ENCODE assay signal across 19 mouse cellular contexts in the genomic region with DNA sequence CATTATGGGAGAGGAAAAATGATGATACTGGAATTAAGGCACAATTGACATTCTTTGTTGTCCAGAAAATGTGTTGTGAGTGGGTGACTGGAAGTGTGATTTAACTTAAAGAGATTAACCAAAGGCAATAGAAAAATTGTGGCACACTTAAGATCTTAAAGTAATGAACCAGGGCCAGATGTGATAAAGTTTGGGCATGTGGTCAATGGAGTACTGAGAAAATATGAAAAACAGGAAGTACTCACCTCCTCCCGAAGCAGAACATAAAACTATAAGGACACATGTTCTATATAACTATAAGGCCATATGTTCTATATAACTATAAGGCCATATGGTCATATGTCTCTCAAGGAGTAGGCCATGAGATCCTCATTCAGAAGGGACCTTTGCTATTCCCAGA.
"Had no signal": no experiment of that assay in that cellular context is flagged by ENCODE, and none has a peak within 500 bp of the region (broad histone marks: within the 10 kb centered on the region; RNA-seq: fewer than 3 reads in every experiment).

No protein-coding gene starts in this region.

- H3K27ac ChIP-seq: midbrain, embryonic 10.5 days; midbrain, embryonic 12.5 days; neural tube, embryonic 13.5 days; neural tube, embryonic 15.5 days had no signal

- H3K27me3 ChIP-seq: midbrain, embryonic 12.5 days; neural tube, embryonic 13.5 days; neural tube, embryonic 15.5 days had no signal

- H3K9ac ChIP-seq: lung, embryonic 14.5 days; midbrain, embryonic 12.5 days; neural tube, embryonic 13.5 days; neural tube, embryonic 15.5 days had no signal

- H3K4me3 ChIP-seq: midbrain, embryonic 10.5 days; midbrain, embryonic 12.5 days; myocyte; neural tube, embryonic 13.5 days; neural tube, embryonic 15.5 days had no signal

- H3K9me3 ChIP-seq: midbrain, embryonic 10.5 days; midbrain, embryonic 12.5 days; neural tube, embryonic 13.5 days; neural tube, embryonic 15.5 days had no signal

- ATAC-seq: midbrain, embryonic 16.5 days had no signal

- DNase-seq: lung, adult 18-20 months; lung, embryonic 14.5 days; lung, postnatal 10 days; lung, postnatal 4 days; midbrain, embryonic 14.5 days; retina, postnatal 1 day; right cerebral cortex, adult 18-20 months; right cerebral cortex, postnatal 25 days; right cerebral cortex, postnatal 4 days; spleen, adult 18-20 months; thymus, adult 18-20 months; thymus, postnatal 14 days; thymus, postnatal 36 days had no signal

- H3K4me1 ChIP-seq: midbrain, embryonic 10.5 days; midbrain, embryonic 12.5 days; neural tube, embryonic 13.5 days; neural tube, embryonic 15.5 days had no signal

- H3K36me3 ChIP-seq: midbrain, embryonic 10.5 days; midbrain, embryonic 12.5 days; neural tube, embryonic 13.5 days; neural tube, embryonic 15.5 days had no signal
